Mouse (Mus musculus) liver, embryonic 14.5 days (tissue): ENCODE data around the gene Prpf40a.

Source experiments
- CTCF ChIP-seq: IDR thresholded peaks from 2 replicates; pipeline ENCODE4 v1.5.1; 2016; ENCODE audit warnings: antibody characterized with exemption, low read depth, control low read depth
- EP300 ChIP-seq: IDR thresholded peaks from 2 replicates; pipeline ENCODE4 v1.6.1; 2016; ENCODE audit warnings: antibody characterized with exemption, low read depth

DNA sequence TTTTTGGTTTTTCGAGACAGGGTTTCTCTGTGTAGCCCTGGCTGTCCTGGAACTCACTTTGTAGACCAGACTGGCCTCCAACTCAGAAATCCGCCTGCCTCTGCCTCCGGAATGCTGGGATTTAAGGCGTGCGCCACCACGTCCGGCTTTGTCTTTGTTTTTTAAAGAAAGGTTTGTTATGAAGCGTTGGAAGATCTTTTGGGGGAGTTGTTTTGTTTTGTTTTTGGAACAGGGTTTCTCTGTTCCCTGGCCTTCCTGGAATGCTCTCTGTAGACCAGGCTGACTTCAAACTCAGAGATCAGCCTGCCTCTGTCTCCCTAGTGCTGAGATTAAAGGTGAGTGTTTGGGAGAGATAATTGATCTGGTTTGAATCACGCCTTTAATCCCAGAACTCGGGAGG is 5.3 kb upstream of the Prpf40a start:
- TF ChIP-seq CTCF (no peak), EP300 (no peak)
